Mouse (Mus musculus) ovary, postnatal 10 days (tissue): Measurements from ENCODE around the gene Pramef6.
"Not testable (repeated sequence)": the region's sequence is repeated elsewhere in the genome, so short reads cannot be mapped to it uniquely, and the experiment has no call there.

ENCODE experiments used
- DNase-seq: peaks from one replicate; pipeline ENCODE4 v3.0.0; 2022; ENCODE audit warnings: low spot score

Pramef6 gene

GRCm38 (mm10) chr4:143900280-143900679 lies at the start of gene Pramef6:
Gene Pramef6 (minus strand): TSS chr4:143900380.
- DNase-seq = not testable (repeated sequence)

DNA sequence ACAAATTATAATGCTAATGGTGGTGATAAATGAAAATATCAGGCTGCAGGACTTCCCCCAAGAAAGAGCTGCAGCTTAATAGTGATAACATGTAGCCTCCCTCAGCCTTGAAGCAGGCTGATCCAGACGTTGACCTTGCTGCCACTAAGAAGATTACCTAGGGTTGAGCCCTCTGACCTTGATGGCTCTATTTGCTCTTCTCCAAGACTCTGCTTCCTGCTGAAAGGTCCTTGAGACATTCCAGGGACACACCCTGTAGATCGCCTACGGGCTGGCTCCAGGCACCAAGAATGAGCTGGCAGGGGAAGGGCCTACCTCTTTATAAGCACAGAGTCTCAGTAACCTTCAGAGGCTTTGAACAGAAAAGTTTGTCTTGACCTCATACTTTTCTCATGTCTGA lies 5.8 kb downstream of the Pramef6 start:
- not testable (repeated sequence) for DNase-seq

GRCm38 (mm10) chr4:143882371-143882770 lies 17.8 kb downstream of the Pramef6 start:
- not testable (repeated sequence) for DNase-seq

GRCm38 (mm10) chr4:143846197-143846596 lies 54.0 kb downstream of the Pramef6 start, which contains the start of gene Gm13103:
Gene Gm13103 (plus strand): TSS chr4:143846497.
- not testable (repeated sequence) for DNase-seq
